Mouse (Mus musculus): ENCODE measurements at regions not wholly inside any gene's neighbourhood (a gene's known extent, or its start where the extent isn't known, plus 50 kb on each side); places are given as distances from the start of the nearest gene placed in this dataset.

GRCm38 (mm10) chr6:143547406-143547903 is 380.4 kb downstream of the Etnk1 start:
- no peak for DNase-seq (ENCODE audit: low spot score)

- DNase-seq (ENCODE audit: low spot score): no peak
Observed at GRCm38 (mm10) chr6:143554946-143555345, 387.9 kb downstream of the Etnk1 start.

- no peak for DNase-seq (ENCODE audit: low spot score)
Observed at GRCm38 (mm10) chr6:143558046-143558884, 391.2 kb downstream of the Etnk1 start.

- DNase-seq (ENCODE audit: low spot score): no peak
Observed at GRCm38 (mm10) chr6:143559316-143559715, 392.3 kb downstream of the Etnk1 start.

GRCm38 (mm10) chr6:143561316-143562088 is 394.5 kb downstream of the Etnk1 start:
- DNase-seq (ENCODE audit: low spot score): no peak

- no peak for DNase-seq (ENCODE audit: low spot score)
Observed at GRCm38 (mm10) chr6:143571356-143572115, 404.5 kb downstream of the Etnk1 start.

- DNase-seq (ENCODE audit: low spot score): no peak
Observed at GRCm38 (mm10) chr6:143579223-143579622, 412.2 kb downstream of the Etnk1 start.

- DNase-seq (ENCODE audit: low spot score): no peak
Observed at GRCm38 (mm10) chr6:143589666-143590065, 422.6 kb downstream of the Etnk1 start.

GRCm38 (mm10) chr6:143590231-143590630 is 423.2 kb downstream of the Etnk1 start:
- DNase-seq (ENCODE audit: low spot score): no peak

- DNase-seq (ENCODE audit: low spot score): no peak
Observed at GRCm38 (mm10) chr6:143592490-143592889, 425.5 kb downstream of the Etnk1 start.

GRCm38 (mm10) chr6:143595486-143595885 is 428.5 kb downstream of the Etnk1 start:
- no peak for DNase-seq (ENCODE audit: low spot score)

GRCm38 (mm10) chr6:143597414-143597813 is 430.4 kb downstream of the Etnk1 start:
- DNase-seq (ENCODE audit: low spot score): no peak

GRCm38 (mm10) chr6:143598916-143599315 is 431.9 kb downstream of the Etnk1 start:
- no peak for DNase-seq (ENCODE audit: low spot score)

- no peak for DNase-seq (ENCODE audit: low spot score)
Observed at GRCm38 (mm10) chr6:143609100-143609499, 442.1 kb downstream of the Etnk1 start.

GRCm38 (mm10) chr6:143612966-143613365 is 445.9 kb downstream of the Etnk1 start:
- DNase-seq (ENCODE audit: low spot score): no peak

GRCm38 (mm10) chr6:143614431-143614987 is 447.5 kb downstream of the Etnk1 start:
- no peak for DNase-seq (ENCODE audit: low spot score)

GRCm38 (mm10) chr6:143615361-143615760 is 448.3 kb downstream of the Etnk1 start:
- DNase-seq (ENCODE audit: low spot score): no peak

GRCm38 (mm10) chr6:143616386-143616785 is 449.4 kb downstream of the Etnk1 start:
- peak; percentile 33 for DNase-seq (ENCODE audit: low spot score)

- no peak for DNase-seq (ENCODE audit: low spot score)
Observed at GRCm38 (mm10) chr6:143618558-143618957, 451.5 kb downstream of the Etnk1 start.

GRCm38 (mm10) chr6:143620583-143620982 is 453.6 kb downstream of the Etnk1 start:
- DNase-seq (ENCODE audit: low spot score): no peak

GRCm38 (mm10) chr6:143622161-143622560 is 455.1 kb downstream of the Etnk1 start:
- DNase-seq (ENCODE audit: low spot score): no peak

- DNase-seq (ENCODE audit: low spot score): no peak
Observed at GRCm38 (mm10) chr6:143624901-143625300, 457.9 kb downstream of the Etnk1 start.

Data from urinary bladder, postnatal 14 days (tissue).